Mouse (Mus musculus): ENCODE data around the gene Ccdc184. TPM values are rescaled to one million over a fixed set of nuclear protein-coding genes. Genes with fewer than 3 reads are reported as not detected.

The Ccdc184 gene
- polyA plus RNA-seq, 1 experiment from 2014 or later, result not detected

DNA sequence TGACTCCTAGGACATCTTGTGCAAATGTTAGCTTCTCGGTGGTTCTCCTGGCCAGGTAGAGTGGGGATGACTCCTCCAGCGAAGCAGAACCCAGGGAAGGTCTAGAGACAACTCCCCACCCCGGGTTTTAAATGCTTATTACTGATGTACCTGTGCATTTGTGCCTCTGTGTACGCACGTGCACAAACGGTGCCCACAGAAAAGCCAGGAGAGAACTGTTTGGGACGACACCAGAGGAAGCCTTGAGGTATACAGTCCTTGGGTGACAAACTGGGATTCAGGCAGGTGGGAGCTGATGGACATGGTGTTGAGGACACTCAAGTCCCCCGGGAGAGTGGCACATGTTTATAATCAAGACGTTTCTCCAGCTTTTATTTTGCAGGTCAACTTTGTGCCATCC, 4.0 kb downstream of the Ccdc184 start:
- DNase-seq (no peak), ATAC-seq (no peak)
- Histone ChIP-seq H3K9me3 (ENCODE audit: low read length) (no peaks in the 10 kb centered on the region), H3K36me3 (replicated peaks; ENCODE audit: insufficient read depth, low read length) (no peaks in the 10 kb centered on the region), H3K4me2 (ENCODE audit: low read depth, low read length) (no peak overlapping the region), H3K4me1 (ENCODE audit: insufficient read depth) (no peaks in the 10 kb centered on the region), H3K9ac (replicated peaks) (no peak overlapping the region), H3K27ac (ENCODE audit: low read depth) (no peak overlapping the region), H3K4me3 (ENCODE audit: low read depth, low read length) (no peak overlapping the region), H3K27me3 (ENCODE audit: insufficient read depth, low read length) (peaks cover 70% of the 10 kb centered on the region)
- WGBS (ENCODE audit: insufficient replicate concordance), result 50% methylated on average over 9 of the region's 9 CpGs
- TF ChIP-seq EP300 (IDR thresholded peaks at IDR 0.05; ENCODE audit: low read depth) (no peak), CTCF (IDR thresholded peaks at IDR 0.05; ENCODE audit: low read depth) (no peak)

DNA sequence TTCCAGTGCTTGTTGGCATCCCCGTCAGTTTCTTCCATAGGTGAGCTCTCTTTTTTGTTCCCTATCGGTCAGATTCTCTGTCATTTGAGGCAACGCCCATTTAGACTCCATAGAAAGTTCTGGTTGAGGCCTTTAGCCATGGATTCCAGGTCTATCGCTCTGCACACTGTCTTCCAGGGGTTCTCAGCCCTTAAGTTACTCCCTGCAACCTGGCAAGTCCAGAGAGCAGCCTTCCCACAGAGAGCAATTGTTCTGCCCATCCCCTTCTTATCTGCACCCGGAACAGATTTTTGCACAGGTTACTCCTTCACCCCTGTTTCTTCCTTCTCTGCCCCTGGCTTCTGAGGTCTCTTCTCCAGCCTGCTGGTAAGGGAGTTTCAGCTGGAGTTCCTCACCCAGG, 5.2 kb downstream of the Ccdc184 start:
- whole genome bisulfite sequencing (ENCODE audit: insufficient replicate concordance), result 57% methylated on average over 5 of the region's 5 CpGs
- no peaks in the 10 kb centered on the region for H3K36me3 ChIP-seq (replicated peaks; ENCODE audit: insufficient read depth, low read length)
- no peak overlapping the region for H3K27ac ChIP-seq (ENCODE audit: low read depth)
- H3K4me1 ChIP-seq (ENCODE audit: insufficient read depth), result no peaks in the 10 kb centered on the region
- no peak for DNase-seq
- TF ChIP-seq CTCF (IDR thresholded peaks at IDR 0.05; ENCODE audit: low read depth) (no peak), EP300 (IDR thresholded peaks at IDR 0.05; ENCODE audit: low read depth) (no peak)
- no peak overlapping the region for H3K4me3 ChIP-seq (ENCODE audit: low read depth, low read length)
- ATAC-seq, result no peak
- H3K9ac ChIP-seq (replicated peaks), result no peak overlapping the region
- peaks cover 63% of the 10 kb centered on the region for H3K27me3 ChIP-seq (ENCODE audit: insufficient read depth, low read length)
- H3K9me3 ChIP-seq (ENCODE audit: low read length), result no peaks in the 10 kb centered on the region
- H3K4me2 ChIP-seq (ENCODE audit: low read depth, low read length), result no peak overlapping the region

DNA sequence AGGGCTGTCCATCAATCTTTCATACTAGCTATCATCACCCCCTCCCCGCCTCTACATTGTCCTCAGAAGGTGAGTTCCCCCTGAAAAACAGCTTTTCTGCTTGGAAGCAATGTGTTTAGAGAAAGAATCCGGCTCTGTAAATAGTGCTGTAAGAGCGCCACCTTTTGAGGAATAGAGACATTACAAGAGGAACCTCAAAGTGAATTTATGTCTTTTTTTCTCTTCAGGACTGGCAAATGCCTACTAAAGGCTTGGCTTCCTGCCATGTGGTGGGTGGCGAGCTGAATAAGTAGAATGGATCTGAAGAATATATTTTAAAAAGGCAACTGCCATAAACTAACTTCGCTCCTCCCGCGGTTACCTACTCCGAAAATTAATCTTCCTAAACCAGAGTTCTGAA, 6.9 kb downstream of the Ccdc184 start:
- Histone ChIP-seq H3K4me1 (ENCODE audit: insufficient read depth) (no peaks in the 10 kb centered on the region), H3K4me3 (ENCODE audit: low read depth, low read length) (no peak overlapping the region), H3K9me3 (ENCODE audit: low read length) (no peaks in the 10 kb centered on the region), H3K36me3 (replicated peaks; ENCODE audit: insufficient read depth, low read length) (no peaks in the 10 kb centered on the region), H3K9ac (replicated peaks) (no peak overlapping the region), H3K27ac (ENCODE audit: low read depth) (no peak overlapping the region), H3K4me2 (ENCODE audit: low read depth, low read length) (no peak overlapping the region), H3K27me3 (ENCODE audit: insufficient read depth, low read length) (peaks cover 49% of the 10 kb centered on the region)
- ATAC-seq, result no peak
- WGBS (ENCODE audit: insufficient replicate concordance), result 37% methylated on average over 8 of the region's 8 CpGs
- TF ChIP-seq EP300 (IDR thresholded peaks at IDR 0.05; ENCODE audit: low read depth) (no peak), CTCF (IDR thresholded peaks at IDR 0.05; ENCODE audit: low read depth) (peak; percentile 62)
- no peak for DNase-seq

DNA sequence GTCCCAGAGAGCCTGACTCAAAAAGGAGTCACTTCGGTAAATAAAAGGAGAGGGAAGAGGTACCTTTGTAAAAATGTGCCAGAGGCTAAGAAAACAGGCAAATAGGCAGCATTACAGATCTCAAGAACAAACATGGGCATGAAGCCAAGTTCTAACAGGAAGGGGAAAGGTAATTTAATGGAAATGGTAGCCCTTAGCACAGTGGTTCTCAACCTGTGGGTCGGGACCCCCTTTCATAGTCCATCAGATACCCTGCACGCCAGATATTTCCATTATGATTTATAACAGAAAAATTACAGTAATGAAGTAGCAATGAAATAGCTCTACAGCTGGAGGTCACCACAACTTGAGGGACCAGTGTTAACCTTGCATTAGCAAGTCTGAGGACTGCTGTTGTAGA, 10.4 kb downstream of the Ccdc184 start:
- Histone ChIP-seq H3K9me3 (ENCODE audit: low read length) (no peaks in the 10 kb centered on the region), H3K4me2 (ENCODE audit: low read depth, low read length) (no peak overlapping the region), H3K27ac (ENCODE audit: low read depth) (no peak overlapping the region), H3K4me1 (ENCODE audit: insufficient read depth) (peaks cover 6% of the 10 kb centered on the region), H3K27me3 (ENCODE audit: insufficient read depth, low read length) (peaks cover 33% of the 10 kb centered on the region), H3K9ac (replicated peaks) (no peak overlapping the region), H3K4me3 (ENCODE audit: low read depth, low read length) (no peak overlapping the region), H3K36me3 (replicated peaks; ENCODE audit: insufficient read depth, low read length) (no peaks in the 10 kb centered on the region)
- no peak for DNase-seq
- 68% methylated on average over 3 of the region's 3 CpGs for WGBS (ENCODE audit: insufficient replicate concordance)
- no peak for TF ChIP-seq CTCF (IDR thresholded peaks at IDR 0.05; ENCODE audit: low read depth)
- TF ChIP-seq EP300 (IDR thresholded peaks at IDR 0.05; ENCODE audit: low read depth), result no peak
- ATAC-seq, result no peak

DNA sequence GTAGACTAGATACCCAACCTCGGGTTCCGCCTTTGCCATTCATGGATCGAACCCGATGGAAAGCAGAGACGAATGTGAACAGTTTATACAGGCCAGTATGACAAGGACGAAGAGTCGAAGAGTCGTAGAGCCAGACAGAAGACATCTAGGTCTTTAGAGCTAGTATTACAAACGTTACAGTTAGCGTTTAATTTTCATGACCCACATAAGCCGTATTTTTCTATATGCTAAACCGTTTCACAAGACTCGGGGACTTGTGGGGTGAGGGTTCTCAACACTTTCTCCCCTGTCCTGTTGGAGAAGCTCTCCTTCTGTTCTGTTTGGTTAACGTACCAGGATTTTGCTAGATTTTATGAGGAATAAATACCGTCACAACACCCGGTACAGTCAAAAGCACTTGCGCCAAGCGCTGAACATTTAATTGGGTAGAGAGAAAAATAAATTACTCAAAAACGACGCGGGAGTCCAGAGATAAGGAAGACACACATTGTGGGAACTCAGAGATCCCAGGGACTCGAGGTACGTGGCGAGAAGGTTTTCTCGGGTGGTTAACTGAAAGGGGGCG, 13.7 kb downstream of the Ccdc184 start:
- TF ChIP-seq EP300 (IDR thresholded peaks at IDR 0.05; ENCODE audit: low read depth), result no peak
- no peak for TF ChIP-seq CTCF (IDR thresholded peaks at IDR 0.05; ENCODE audit: low read depth)
- H3K27me3 ChIP-seq (ENCODE audit: insufficient read depth, low read length), result peaks cover 22% of the 10 kb centered on the region
- 0 out of 2 replicates have a peak overlapping the region, but pooled peaks have one; percentile 30 for H3K9ac ChIP-seq (replicated peaks)
- 9% methylated on average over 26 of the region's 26 CpGs for WGBS (ENCODE audit: insufficient replicate concordance)
- H3K4me3 ChIP-seq (ENCODE audit: low read depth, low read length), result peak overlapping the region; percentile 49
- H3K4me2 ChIP-seq (ENCODE audit: low read depth, low read length), result peak overlapping the region; percentile 83
- DNase-seq, result no peak
- no peak for ATAC-seq
- H3K4me1 ChIP-seq (ENCODE audit: insufficient read depth), result peaks cover 6% of the 10 kb centered on the region
- no peaks in the 10 kb centered on the region for H3K36me3 ChIP-seq (replicated peaks; ENCODE audit: insufficient read depth, low read length)
- no peaks in the 10 kb centered on the region for H3K9me3 ChIP-seq (ENCODE audit: low read length)
- no peak overlapping the region for H3K27ac ChIP-seq (ENCODE audit: low read depth)

DNA sequence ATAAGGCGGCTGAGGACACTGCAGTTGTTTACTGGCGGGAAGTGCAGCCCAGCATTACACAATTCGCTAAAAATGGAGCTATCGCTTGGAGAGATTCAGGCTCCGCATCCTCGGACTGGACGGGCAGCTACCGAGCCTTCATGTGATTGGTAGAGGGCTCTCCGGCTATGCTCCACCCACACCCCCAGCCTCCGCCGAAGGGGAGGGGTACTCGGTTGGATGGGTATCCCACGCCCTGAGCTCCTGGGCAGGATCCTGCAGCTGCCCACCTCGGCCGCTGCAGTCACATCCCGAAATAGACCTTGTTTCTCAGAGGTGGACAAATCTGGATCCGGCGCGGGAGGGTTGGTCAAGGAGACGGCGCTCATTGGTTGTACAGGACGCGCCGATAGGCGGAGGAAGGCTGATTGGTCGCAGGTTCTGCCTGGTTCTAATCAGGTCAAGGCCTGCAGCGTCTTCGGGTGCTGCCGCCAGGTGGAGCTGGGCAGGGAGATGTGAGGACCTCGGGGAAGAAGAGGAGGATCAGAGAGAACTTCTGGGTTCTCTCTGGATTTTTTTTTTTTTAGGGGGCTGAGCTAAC, 14.3 kb downstream of the Ccdc184 start:
- Histone ChIP-seq H3K4me1 (ENCODE audit: insufficient read depth) (peaks cover 6% of the 10 kb centered on the region), H3K4me2 (ENCODE audit: low read depth, low read length) (peak overlapping the region; percentile 83), H3K9ac (replicated peaks) (0 out of 2 replicates have a peak overlapping the region, but pooled peaks have one; percentile 30), H3K27ac (ENCODE audit: low read depth) (no peak overlapping the region), H3K27me3 (ENCODE audit: insufficient read depth, low read length) (peaks cover 16% of the 10 kb centered on the region), H3K4me3 (ENCODE audit: low read depth, low read length) (peak overlapping the region; percentile 49), H3K9me3 (ENCODE audit: low read length) (no peaks in the 10 kb centered on the region), H3K36me3 (replicated peaks; ENCODE audit: insufficient read depth, low read length) (no peaks in the 10 kb centered on the region)
- WGBS (ENCODE audit: insufficient replicate concordance), result under 1% methylated on average over 30 of the region's 30 CpGs
- peak; percentile 83 for DNase-seq
- TF ChIP-seq EP300 (IDR thresholded peaks at IDR 0.05; ENCODE audit: low read depth) (no peak), CTCF (IDR thresholded peaks at IDR 0.05; ENCODE audit: low read depth) (peak; percentile 82)
- peak; percentile 96 for ATAC-seq
